Mouse (Mus musculus) brain, adult 2 months (tissue): Measurements from ENCODE around the gene Il5.

Source experiments
- DNase-seq: peaks from one replicate; pipeline ENCODE4 v3.0.0; 2011; ENCODE audit warnings: low read depth, low spot score

Gene Il5

DNA sequence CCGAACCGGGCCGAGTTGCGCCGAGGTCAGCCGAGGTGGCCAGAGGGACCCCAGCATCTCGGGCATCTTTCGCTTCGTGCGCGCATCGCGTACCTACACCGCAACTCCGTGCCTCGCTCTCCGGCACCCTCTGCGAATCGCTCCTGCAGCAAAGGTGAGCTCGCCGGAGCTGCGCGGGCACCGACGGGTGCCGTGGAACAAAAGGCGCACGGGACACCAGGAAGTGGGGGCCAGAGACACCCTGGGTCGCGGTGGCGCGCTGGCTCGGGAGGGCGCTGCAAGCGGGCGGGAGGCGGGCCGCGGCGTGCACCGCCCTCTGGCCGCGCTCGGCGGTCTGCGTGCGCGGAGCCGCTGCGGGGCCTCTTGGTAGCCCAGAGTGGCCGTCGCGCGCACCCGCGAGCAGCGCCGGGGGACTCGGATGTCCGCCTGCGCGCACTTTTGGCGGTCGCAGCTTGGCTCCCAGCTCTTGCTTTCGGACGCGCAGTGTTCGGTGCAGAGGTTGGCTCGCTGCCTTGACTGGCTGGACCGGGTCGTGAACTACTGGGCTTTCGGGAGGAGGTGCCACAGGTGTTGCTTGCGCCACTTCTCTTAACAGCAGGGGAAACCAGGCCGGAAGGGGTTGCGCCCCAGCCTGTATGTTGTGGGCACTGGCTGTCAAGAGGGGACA, 49.7 kb downstream of the Il5 start:
- peak; percentile 69 for DNase-seq

GRCm38 (mm10) chr11:53771001-53771744, 50.6 kb downstream of the Il5 start:
- no peak for DNase-seq

DNA sequence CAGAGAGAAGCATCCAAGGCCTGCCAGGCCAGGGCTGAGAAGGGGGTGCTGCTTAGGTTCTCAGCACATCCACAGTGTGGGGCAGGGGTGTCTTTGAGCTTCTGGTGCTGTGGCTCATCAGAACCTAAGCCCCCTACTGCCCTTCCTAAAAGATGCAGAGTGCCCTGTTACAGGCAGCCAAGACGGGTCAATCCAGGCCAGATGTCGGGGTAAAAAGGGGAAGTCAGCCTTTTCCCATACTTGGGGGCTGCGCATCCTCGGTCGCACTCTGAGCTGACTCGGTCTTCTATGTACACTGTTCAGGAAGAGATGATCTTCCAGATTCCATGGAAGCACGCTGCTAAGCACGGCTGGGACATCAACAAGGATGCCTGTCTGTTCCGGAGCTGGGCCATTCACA, 51.9 kb downstream of the Il5 start:
- DNase-seq = no peak

- no peak for DNase-seq
Observed at GRCm38 (mm10) chr11:53773087-53773486, 52.5 kb downstream of the Il5 start, which contains the start of gene Gm17334. Gene Gm17334 (minus strand): TSS chr11:53773187.

DNA sequence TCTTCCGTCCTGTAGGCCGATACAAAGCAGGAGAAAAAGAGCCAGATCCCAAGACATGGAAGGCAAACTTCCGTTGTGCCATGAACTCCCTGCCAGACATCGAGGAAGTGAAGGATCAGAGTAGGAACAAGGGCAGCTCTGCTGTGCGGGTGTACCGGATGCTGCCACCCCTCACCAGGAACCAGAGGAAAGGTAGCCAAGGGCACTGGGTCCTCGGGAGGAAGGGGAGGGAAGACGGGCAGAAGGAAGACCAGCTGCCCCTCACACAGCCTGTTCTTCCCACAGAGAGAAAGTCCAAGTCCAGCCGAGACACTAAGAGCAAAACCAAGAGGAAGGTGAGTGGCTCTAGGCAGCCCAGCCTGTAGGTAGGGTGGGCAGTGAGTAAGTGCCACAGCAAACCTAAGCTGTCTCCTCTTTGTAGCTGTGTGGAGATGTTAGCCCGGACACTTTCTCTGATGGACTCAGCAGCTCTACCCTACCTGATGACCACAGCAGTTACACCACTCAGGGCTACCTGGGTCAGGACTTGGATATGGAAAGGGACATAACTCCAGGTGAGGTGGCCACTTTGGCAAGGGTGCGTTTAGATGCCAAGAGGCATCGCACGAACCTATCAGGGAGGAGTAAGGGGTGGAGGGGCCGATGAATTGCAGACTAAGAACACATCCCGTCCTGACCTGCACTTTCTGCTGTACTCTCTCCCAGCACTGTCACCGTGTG, 53.2 kb downstream of the Il5 start:
- DNase-seq = no peak
